Mouse (Mus musculus) hindbrain, embryonic 15.5 days (tissue): Measurements from ENCODE around the gene Gm21983. TPM values are rescaled to one million over a fixed set of nuclear protein-coding genes. Genes with fewer than 3 reads are reported as not detected.
A peak's percentile ranks its signal among the peaks of the same experiment; 100 is the strongest.

ENCODE experiments used
- ATAC-seq: fragments of 200-750 bp; cut with Nextera tagmentation; 2 replicates; pipeline ENCODE4 v1.8.0; 2017; ENCODE audit warnings: low read depth, moderate number of reproducible peaks, moderate TSS enrichment; ENCODE audit not compliant: low FRiP score
- H3K27ac ChIP-seq: fragments of 300-500 bp; sonication (generic); replicated peaks from 2 replicates; pipeline ENCODE4 v1.5.1; 2015; ENCODE audit warnings: mild to moderate bottlenecking, inconsistent platforms
- H3K27me3 ChIP-seq: fragments of 300-500 bp; sonication (generic); 2 replicates; pipeline ENCODE4 v1.6.1; 2015; ENCODE audit warnings: control low read depth, inconsistent platforms
- H3K36me3 ChIP-seq: fragments of 300-500 bp; sonication (generic); 2 replicates; pipeline ENCODE4 v1.6.1; 2015; ENCODE audit warnings: control low read depth, inconsistent platforms
- H3K4me1 ChIP-seq: fragments of 300-500 bp; sonication (generic); replicated peaks from 2 replicates; pipeline ENCODE4 v1.6.1; 2015; ENCODE audit warnings: control low read depth, inconsistent platforms
- H3K4me2 ChIP-seq: fragments of 300-500 bp; sonication (generic); 2 replicates; pipeline ENCODE4 v1.6.1; 2015; ENCODE audit warnings: moderate library complexity, mild to moderate bottlenecking, inconsistent platforms
- H3K4me3 ChIP-seq: fragments of 300-500 bp; sonication (generic); 2 replicates; pipeline ENCODE4 v1.5.1; 2015; ENCODE audit warnings: mild to moderate bottlenecking, inconsistent platforms
- H3K9ac ChIP-seq: fragments of 300-500 bp; sonication (generic); 2 replicates; pipeline ENCODE4 v1.6.1; 2015; ENCODE audit warnings: inconsistent platforms
- H3K9me3 ChIP-seq: fragments of 300-500 bp; sonication (generic); 2 replicates; pipeline ENCODE4 v1.6.1; 2016; ENCODE audit warnings: control low read depth, inconsistent platforms
- WGBS: fragments of 180-500 bp; shearing (Covaris S2); methylation state at CpG from one replicate; pipeline ENCODE4 v1.1.7; 2015; 5-methylcytosine and 5-hydroxymethylcytosine counted together
- polyA plus RNA-seq: library from polyadenylated mRNA; unstranded; fragments of >200 nt; fragmentation: Nextera tagmentation; extraction: Ambion mirVana; gene quantifications from 2 replicates; pipeline ENCODE4 v1.2.1, GENCODE M21; 2015

The Gm21983 gene
- polyA plus RNA-seq, 1 experiment from 2014 or later: 0.39 TPM

GRCm38 (mm10) chr7:27203730-27204449 is 23.0 kb upstream of the Gm21983 start:
- no peaks in the 10 kb centered on the region for H3K9me3 ChIP-seq
- no peak for ATAC-seq
- H3K4me1 ChIP-seq: no peaks in the 10 kb centered on the region
- no peak overlapping the region for H3K4me3 ChIP-seq
- peaks cover 34% of the 10 kb centered on the region for H3K36me3 ChIP-seq
- H3K9ac ChIP-seq: no peak overlapping the region
- H3K27me3 ChIP-seq: no peaks in the 10 kb centered on the region
- H3K4me2 ChIP-seq: no peak overlapping the region
- no peak overlapping the region for H3K27ac ChIP-seq
- WGBS: 96% methylated on average over 8 of the region's 8 CpGs

- 92% methylated on average over 8 of the region's 8 CpGs for WGBS
- peaks cover 9% of the 10 kb centered on the region for H3K36me3 ChIP-seq
- H3K27me3 ChIP-seq: no peaks in the 10 kb centered on the region
- no peak for ATAC-seq
- no peak overlapping the region for H3K9ac ChIP-seq
- H3K9me3 ChIP-seq: no peaks in the 10 kb centered on the region
- H3K4me3 ChIP-seq: no peak overlapping the region
- peaks cover 19% of the 10 kb centered on the region for H3K4me1 ChIP-seq
- no peak overlapping the region for H3K4me2 ChIP-seq
- no peak overlapping the region for H3K27ac ChIP-seq
These were observed 17.9 kb upstream of the Gm21983 start for GRCm38 (mm10) chr7:27198779-27199178.

DNA sequence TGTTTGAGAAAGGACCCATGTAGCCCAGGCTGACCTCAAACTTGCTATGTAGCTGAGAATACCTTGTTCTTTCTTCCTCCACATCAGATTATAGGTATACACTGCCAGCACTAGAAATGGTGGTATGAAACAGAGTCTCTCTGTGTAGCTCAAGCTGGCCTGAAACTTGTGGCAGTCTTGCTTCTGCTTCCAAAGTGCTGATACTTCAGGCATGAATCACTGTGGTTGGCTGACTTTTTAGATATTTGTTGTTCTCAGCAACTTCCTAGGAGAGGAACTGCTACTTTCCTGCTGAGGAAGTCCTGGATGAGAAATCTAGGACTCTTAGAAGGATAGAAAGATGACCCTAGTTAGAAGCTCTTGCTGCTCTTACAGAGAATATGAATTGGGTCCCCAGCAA is 17.5 kb upstream of the Gm21983 start:
- Histone ChIP-seq H3K4me1 (peaks cover 23% of the 10 kb centered on the region), H3K36me3 (peaks cover 6% of the 10 kb centered on the region), H3K4me3 (no peak overlapping the region), H3K27ac (no peak overlapping the region), H3K27me3 (no peaks in the 10 kb centered on the region), H3K9me3 (no peaks in the 10 kb centered on the region), H3K9ac (no peak overlapping the region), H3K4me2 (no peak overlapping the region)
- ATAC-seq: no peak

- no peak overlapping the region for H3K9ac ChIP-seq
- H3K36me3 ChIP-seq: peaks cover 8% of the 10 kb centered on the region
- no peak overlapping the region for H3K4me3 ChIP-seq
- no peak for ATAC-seq
- H3K4me1 ChIP-seq: peaks cover 23% of the 10 kb centered on the region
- H3K9me3 ChIP-seq: no peaks in the 10 kb centered on the region
- WGBS: 92% methylated on average over 8 of the region's 8 CpGs
- no peak overlapping the region for H3K27ac ChIP-seq
- H3K27me3 ChIP-seq: no peaks in the 10 kb centered on the region
- no peak overlapping the region for H3K4me2 ChIP-seq
These were observed 16.7 kb upstream of the Gm21983 start for GRCm38 (mm10) chr7:27197634-27198033.

GRCm38 (mm10) chr7:27197136-27197535 is 16.2 kb upstream of the Gm21983 start:
- H3K9ac ChIP-seq: no peak overlapping the region
- H3K4me1 ChIP-seq: peaks cover 23% of the 10 kb centered on the region
- H3K36me3 ChIP-seq: peaks cover 9% of the 10 kb centered on the region
- 91% methylated on average over 3 of the region's 3 CpGs for WGBS
- no peak for ATAC-seq
- no peak overlapping the region for H3K4me3 ChIP-seq
- peak overlapping the region; percentile 76; the same call in 1 of the 2 replicates for H3K4me2 ChIP-seq
- H3K27ac ChIP-seq: no peak overlapping the region
- H3K9me3 ChIP-seq: no peaks in the 10 kb centered on the region
- H3K27me3 ChIP-seq: no peaks in the 10 kb centered on the region

- Histone ChIP-seq H3K36me3 (peaks cover 21% of the 10 kb centered on the region), H3K4me1 (peaks cover 23% of the 10 kb centered on the region), H3K9ac (peak within 1 kb of the TSS; percentile 89), H3K27ac (peak within 1 kb of the TSS; percentile 97), H3K9me3 (no peaks in the 10 kb centered on the region), H3K4me2 (peak within 1 kb of the TSS; percentile 76), H3K27me3 (no peaks in the 10 kb centered on the region), H3K4me3 (peak within 1 kb of the TSS; percentile 88)
- peak; percentile 98 for ATAC-seq
- under 1% methylated on average over 62 of the region's 64 CpGs for WGBS
These were observed 15.1 kb upstream of the Gm21983 start, which contains the start of the genes BC024978 and Snrpa for GRCm38 (mm10) chr7:27195681-27196611. Gene BC024978, plus strand, starts transcription at chr7:27195781. Gene Snrpa, minus strand, starts transcription at chr7:27196271.

GRCm38 (mm10) chr7:27193731-27194130 is 12.8 kb upstream of the Gm21983 start:
- Histone ChIP-seq H3K4me2 (peak overlapping the region; percentile 76), H3K9me3 (no peaks in the 10 kb centered on the region), H3K27me3 (no peaks in the 10 kb centered on the region), H3K4me1 (peaks cover 23% of the 10 kb centered on the region), H3K9ac (no peak overlapping the region), H3K27ac (no peak overlapping the region), H3K4me3 (no peak overlapping the region), H3K36me3 (peaks cover 43% of the 10 kb centered on the region)
- WGBS: 89% methylated on average over 4 of the region's 4 CpGs
- ATAC-seq: no peak

GRCm38 (mm10) chr7:27192434-27192833 is 11.5 kb upstream of the Gm21983 start:
- 94% methylated on average over 5 of the region's 5 CpGs for WGBS
- H3K27ac ChIP-seq: no peak overlapping the region

GRCm38 (mm10) chr7:27189271-27189931 is 8.5 kb upstream of the Gm21983 start:
- WGBS: 81% methylated on average over 10 of the region's 10 CpGs
- no peak overlapping the region for H3K9ac ChIP-seq
- H3K4me2 ChIP-seq: no peak overlapping the region
- H3K36me3 ChIP-seq: peaks cover 84% of the 10 kb centered on the region
- H3K4me3 ChIP-seq: no peak overlapping the region
- ATAC-seq: no peak
- no peaks in the 10 kb centered on the region for H3K9me3 ChIP-seq
- H3K27ac ChIP-seq: no peak overlapping the region
- H3K27me3 ChIP-seq: no peaks in the 10 kb centered on the region
- H3K4me1 ChIP-seq: peaks cover 11% of the 10 kb centered on the region

More at GRCm38 (mm10) chr7:27192434-27192833, 11.5 kb upstream of the Gm21983 start:
- Histone ChIP-seq H3K4me3 (no peak overlapping the region), H3K9me3 (no peaks in the 10 kb centered on the region), H3K4me1 (peaks cover 23% of the 10 kb centered on the region), H3K36me3 (peaks cover 55% of the 10 kb centered on the region), H3K27me3 (no peaks in the 10 kb centered on the region), H3K4me2 (no peak overlapping the region), H3K9ac (no peak overlapping the region)
- ATAC-seq: no peak

GRCm38 (mm10) chr7:27185986-27186385 is 5.1 kb upstream of the Gm21983 start:
- Histone ChIP-seq H3K4me1 (no peaks in the 10 kb centered on the region), H3K9me3 (no peaks in the 10 kb centered on the region), H3K4me2 (no peak overlapping the region), H3K9ac (no peak overlapping the region), H3K36me3 (peaks cover 67% of the 10 kb centered on the region), H3K27ac (no peak overlapping the region), H3K4me3 (no peak overlapping the region), H3K27me3 (no peaks in the 10 kb centered on the region)
- WGBS: 96% methylated on average over 5 of the region's 5 CpGs
- no peak for ATAC-seq

DNA sequence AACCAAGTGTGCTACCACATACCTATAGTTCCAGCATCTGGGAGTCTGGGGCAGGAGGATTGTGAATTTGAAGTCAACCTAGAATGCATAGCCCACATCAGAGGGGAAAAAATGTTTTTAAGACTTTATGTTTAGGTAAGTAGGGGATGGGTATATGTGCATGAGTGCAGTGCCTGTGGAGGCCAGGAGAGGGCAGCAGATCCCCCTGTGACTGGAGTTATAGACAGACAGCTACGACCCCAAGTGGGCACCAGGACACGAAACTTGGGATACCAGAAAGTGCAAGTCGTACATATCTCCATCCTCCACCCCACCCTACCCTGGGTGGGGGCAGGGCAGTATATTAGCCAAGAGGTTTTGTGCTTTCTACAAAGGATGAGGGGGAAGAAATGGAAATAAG is 4.1 kb upstream of the Gm21983 start:
- H3K9me3 ChIP-seq: no peaks in the 10 kb centered on the region
- no peak overlapping the region for H3K9ac ChIP-seq
- no peaks in the 10 kb centered on the region for H3K27me3 ChIP-seq
- H3K4me1 ChIP-seq: 0 out of 2 replicates have a peak, but pooled peaks cover 4% of the 10 kb centered on the region
- peaks cover 57% of the 10 kb centered on the region for H3K36me3 ChIP-seq
- no peak overlapping the region for H3K27ac ChIP-seq
- H3K4me2 ChIP-seq: no peak overlapping the region
- no peak for ATAC-seq
- 83% methylated on average over 3 of the region's 3 CpGs for WGBS
- no peak overlapping the region for H3K4me3 ChIP-seq

DNA sequence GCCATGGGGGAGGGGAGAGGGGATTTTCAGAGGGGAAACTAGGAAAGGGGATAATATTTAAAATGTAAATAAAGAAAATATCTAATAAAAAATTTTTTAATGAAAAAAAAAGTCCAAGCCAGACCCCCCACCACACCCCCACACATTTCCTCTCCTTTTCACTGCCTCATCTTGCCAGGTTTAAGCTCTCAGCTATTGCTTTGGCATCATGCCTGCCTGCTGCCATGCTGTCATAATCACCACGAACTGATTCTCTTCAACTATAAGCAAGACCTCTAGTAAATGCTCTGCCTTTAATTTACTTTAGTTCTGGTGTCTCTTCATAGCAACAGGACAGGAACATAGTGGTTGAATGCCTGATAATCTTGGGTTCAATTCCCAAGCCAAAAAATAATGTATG is 1.6 kb upstream of the Gm21983 start:
- no peak for ATAC-seq
- no peak overlapping the region for H3K4me2 ChIP-seq

More for the DNA sequence above, 1.6 kb upstream of the Gm21983 start:
- Histone ChIP-seq H3K9me3 (no peaks in the 10 kb centered on the region), H3K4me1 (peaks cover 19% of the 10 kb centered on the region), H3K9ac (no peak overlapping the region), H3K27me3 (no peaks in the 10 kb centered on the region), H3K36me3 (peaks cover 34% of the 10 kb centered on the region), H3K27ac (no peak overlapping the region), H3K4me3 (no peak overlapping the region)
- WGBS: 77% methylated on average over 1 of the region's 1 CpGs
